Mouse (Mus musculus) testis, adult 2 months (tissue): ENCODE measurements around the gene Rbm38.

ENCODE experiments used
- CTCF ChIP-seq: fragments of 200-500 bp; IDR thresholded peaks from 2 replicates; pipeline ENCODE4 v1.5.1; 2012; ENCODE audit warnings: low read depth, mild to moderate bottlenecking, inconsistent platforms, low read length, moderate library complexity; ENCODE audit not compliant: control insufficient read depth, insufficient read depth, insufficient replicate concordance
- POLR2A ChIP-seq: fragments of 200-500 bp; IDR thresholded peaks from 2 replicates; pipeline ENCODE4 v1.6.1; 2012; ENCODE audit warnings: low read depth, mild to moderate bottlenecking, inconsistent platforms, low read length, moderate library complexity; ENCODE audit not compliant: control insufficient read depth

DNA sequence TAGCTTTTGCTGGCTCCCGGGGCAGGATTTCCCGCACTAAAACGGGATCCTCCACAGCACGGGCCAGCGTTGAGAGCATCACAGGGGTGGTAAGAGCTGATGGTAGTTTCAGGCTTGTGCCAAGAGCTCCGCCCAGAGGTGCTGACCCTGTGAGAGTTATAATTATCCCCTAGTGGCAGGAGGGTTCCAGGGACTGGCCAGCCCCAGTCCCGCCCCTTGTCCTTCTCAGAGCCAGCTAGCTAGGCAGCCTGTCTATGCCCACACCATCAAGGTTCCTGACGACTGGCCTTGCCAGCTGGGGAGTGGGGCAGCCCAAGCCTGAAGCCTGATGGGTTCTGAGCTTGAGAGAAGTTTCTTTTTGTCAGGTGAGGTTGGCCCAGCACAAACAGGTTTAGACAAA lies 1.7 kb upstream of the Rbm38 start:
- no peak for TF ChIP-seq CTCF
- TF ChIP-seq POLR2A, result no peak
